Mouse (Mus musculus) spleen, embryonic (tissue): ENCODE measurements around the gene Enthd1.

ENCODE experiments used
- CTCF ChIA-PET: fragments of 350-600 bp; sonication (Branson Sonifier 250); formaldehyde crosslinking; loops from one replicate; lab custom pipeline; 2022; lab: Charles Lee

The Enthd1 gene

GRCm38 (mm10) chr15:80575817-80576370 is 10.9 kb upstream of the Enthd1 start:
- CTCF ChIA-PET: interaction anchor here (0.6 kb wide), 2 partner anchors 286 to 735 kb away, joined by 3 read pairs; no protein-coding TSS in a partner anchor

- CTCF ChIA-PET: interaction anchor here (0.7 kb wide), 1 partner anchor 182 kb away, joined by 7 read pairs; no protein-coding TSS in a partner anchor
Measured at GRCm38 (mm10) chr15:80574211-80575040, 9.5 kb upstream of the Enthd1 start.

- CTCF ChIA-PET: interaction anchor here (0.6 to 1.9 kb wide), 4 partner anchors 12 to 188 kb away, joined by 4 to 22 read pairs (median 10); no protein-coding TSS in a partner anchor
Measured at GRCm38 (mm10) chr15:80572811-80573520, 8.0 kb upstream of the Enthd1 start.

DNA sequence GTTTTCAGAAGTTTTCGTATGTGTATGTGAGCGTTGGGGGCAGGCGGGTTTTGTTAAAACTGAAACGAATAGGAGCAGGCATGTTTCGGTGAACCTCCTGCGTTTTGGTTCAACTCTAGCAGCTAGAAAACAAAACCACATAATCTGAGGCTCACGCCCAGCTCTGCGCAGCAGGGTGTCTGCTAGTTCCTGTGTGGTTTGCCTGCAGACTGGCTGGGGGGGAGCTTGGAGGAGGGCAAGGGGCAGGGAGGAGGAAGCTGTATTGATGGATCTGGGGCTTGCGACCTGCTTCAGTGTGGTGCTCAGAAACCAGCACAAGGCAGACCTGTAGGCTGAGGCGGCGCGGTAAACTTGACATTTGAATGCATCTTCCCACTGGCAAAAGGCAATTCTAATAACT is 7.3 kb upstream of the Enthd1 start, which contains the start of gene Grap2:
Gene Grap2 (plus strand): TSS at position 304 of the 400 bp plus-strand sequence.
- CTCF ChIA-PET: interaction anchor here (1.0 to 1.9 kb wide), 2 partner anchors 11 to 58 kb away, joined by 16 to 22 read pairs; no protein-coding TSS in a partner anchor

GRCm38 (mm10) chr15:80571611-80572010 is 6.7 kb upstream of the Enthd1 start:
- CTCF ChIA-PET: interaction anchor here (1.9 kb wide), 1 partner anchor 11 kb away, joined by 22 read pairs; no protein-coding TSS in a partner anchor

DNA sequence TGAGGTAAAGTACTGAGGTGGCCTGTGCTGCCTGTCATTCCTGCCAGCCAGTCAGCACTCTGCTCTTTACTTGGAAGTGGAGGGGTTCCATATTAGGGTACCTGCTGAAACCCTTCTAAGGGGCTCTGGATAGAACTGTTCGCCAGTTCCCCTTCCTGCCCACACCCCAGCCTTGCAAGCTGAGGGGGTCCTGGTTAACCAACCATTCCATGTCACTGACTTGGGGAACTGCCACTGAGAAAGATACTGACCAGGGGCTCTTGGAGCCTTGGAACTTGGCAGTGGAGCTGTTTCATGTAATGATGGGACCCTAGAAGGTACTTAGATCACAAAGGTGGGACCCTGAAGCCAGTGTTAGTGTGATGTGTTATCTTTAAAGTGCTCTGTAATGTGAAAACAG is 5.3 kb upstream of the Enthd1 start:
- CTCF ChIA-PET: interaction anchor here (0.6 to 0.8 kb wide), 3 partner anchors 11 to 117 kb away, joined by 3 to 6 read pairs (median 4); no protein-coding TSS in a partner anchor

DNA sequence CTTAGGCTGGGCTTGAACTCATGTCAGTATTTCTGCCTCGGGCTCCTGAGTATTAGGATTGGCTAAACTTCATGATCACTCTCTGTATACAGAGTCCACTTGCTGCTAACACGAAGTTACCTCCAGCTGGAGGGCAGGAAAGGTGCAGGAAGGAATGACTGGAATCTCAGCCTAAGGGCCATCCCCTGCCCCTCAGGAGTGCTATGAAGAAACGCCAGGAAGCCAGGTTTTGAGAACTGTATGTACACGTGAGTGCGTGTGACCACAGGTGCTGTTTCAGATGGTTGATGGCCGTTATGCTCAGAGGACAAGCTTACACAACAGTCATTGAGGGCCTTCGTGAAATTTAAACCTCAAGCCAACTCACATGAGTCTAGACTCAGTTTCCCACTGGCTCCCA is 4.2 kb upstream of the Enthd1 start:
- CTCF ChIA-PET: no interaction called here

- CTCF ChIA-PET: no interaction called here
Measured at GRCm38 (mm10) chr15:80567731-80568130, 2.8 kb upstream of the Enthd1 start.

- CTCF ChIA-PET: no interaction called here
Measured at GRCm38 (mm10) chr15:80567139-80567538, 2.2 kb upstream of the Enthd1 start.

GRCm38 (mm10) chr15:80566696-80567095 is 1.7 kb upstream of the Enthd1 start:
- CTCF ChIA-PET: no interaction called here

DNA sequence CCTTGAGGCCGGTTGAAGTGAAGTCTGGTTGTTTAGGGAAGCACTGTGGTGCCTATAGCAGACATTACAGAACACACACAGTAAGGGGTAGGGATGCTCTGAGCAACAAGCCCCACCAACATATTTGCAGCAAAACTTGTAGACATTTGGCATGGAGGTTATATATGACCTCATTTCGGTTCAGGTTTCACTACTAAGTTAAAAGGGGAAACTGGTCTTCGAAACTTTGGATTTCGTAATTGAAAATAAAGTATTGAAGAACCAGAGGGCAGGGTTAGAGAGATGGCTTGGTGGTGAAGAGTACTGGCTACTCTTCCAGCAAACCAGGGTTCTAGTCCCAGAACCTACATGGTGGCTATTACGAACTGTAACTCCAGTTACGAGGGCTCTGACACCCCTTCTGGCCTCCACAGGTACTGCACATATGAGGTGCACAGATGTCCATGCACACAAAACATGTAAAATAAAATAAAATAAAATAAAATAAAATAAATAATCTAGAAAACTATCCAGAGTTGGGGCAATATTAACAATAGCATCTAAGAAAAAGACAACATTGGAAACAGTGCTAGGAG is 1.2 kb downstream of the Enthd1 start:
- CTCF ChIA-PET: interaction anchor here (0.7 to 1.0 kb wide), 3 partner anchors 71 to 131 kb away, joined by 3 to 6 read pairs (median 5); no protein-coding TSS in a partner anchor

DNA sequence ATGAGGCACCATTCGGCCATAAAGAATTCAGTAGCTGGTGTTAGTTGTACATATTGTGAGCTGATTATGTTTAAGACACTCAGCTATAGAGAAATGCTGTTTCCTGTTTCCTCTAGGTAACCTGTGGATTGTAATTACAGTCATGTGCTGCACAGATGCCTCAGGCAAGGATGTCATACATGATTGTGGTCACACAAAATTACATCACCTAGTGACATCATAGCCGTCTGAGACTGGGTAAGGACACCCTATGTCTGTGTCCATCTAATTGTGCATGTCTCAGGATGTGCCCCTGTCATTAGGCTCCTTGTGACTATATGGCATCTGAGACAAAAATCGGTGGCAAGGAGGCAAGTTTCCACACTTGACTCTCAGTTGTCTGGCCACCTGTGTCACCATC is 2.5 kb downstream of the Enthd1 start:
- CTCF ChIA-PET: interaction anchor here (0.6 to 1.6 kb wide), 2 partner anchors 56 to 63 kb away, joined by 3 to 4 read pairs; no protein-coding TSS in a partner anchor

GRCm38 (mm10) chr15:80560646-80561580 is 4.0 kb downstream of the Enthd1 start:
- CTCF ChIA-PET: interaction anchor here (0.6 to 2.1 kb wide), 4 partner anchors 11 to 1625 kb away, joined by 3 to 22 read pairs (median 9); partner anchors contain the start of gene Grap2

- CTCF ChIA-PET: interaction anchor here (0.6 to 2.1 kb wide), 2 partner anchors 12 to 1626 kb away, joined by 8 to 22 read pairs; partner anchors contain the start of gene Grap2
Measured at GRCm38 (mm10) chr15:80559978-80560377, 5.0 kb downstream of the Enthd1 start.

- CTCF ChIA-PET: no interaction called here
Measured at GRCm38 (mm10) chr15:80559534-80559933, 5.4 kb downstream of the Enthd1 start.

GRCm38 (mm10) chr15:80557745-80558144 is 7.2 kb downstream of the Enthd1 start:
- CTCF ChIA-PET: interaction anchor here (0.7 kb wide), 1 partner anchor 127 kb away, joined by 3 read pairs; no protein-coding TSS in a partner anchor

GRCm38 (mm10) chr15:80556021-80556420 is 8.9 kb downstream of the Enthd1 start:
- CTCF ChIA-PET: no interaction called here

- CTCF ChIA-PET: interaction anchor here (1.1 kb wide), 1 partner anchor 18 kb away, joined by 5 read pairs; no protein-coding TSS in a partner anchor
Measured at GRCm38 (mm10) chr15:80554860-80555822, 9.8 kb downstream of the Enthd1 start.
